Mouse (Mus musculus): Measurements from ENCODE around the gene Ripply2. TPM values are rescaled to one million over a fixed set of nuclear protein-coding genes. Genes with fewer than 3 reads are reported as not detected.
A peak's percentile ranks its signal among the peaks of the same experiment; 100 is the strongest.

Ripply2 gene
- polyA plus RNA-seq, 1 experiment from 2014 or later, result 0.35 TPM

GRCm38 (mm10) chr9:86984583-86984982, 30.8 kb upstream of the Ripply2 start:
- DNase-seq (ENCODE audit: low spot score) (no peak), ATAC-seq (replicated peaks; ENCODE audit: insufficient number of reproducible peaks, low FRiP score, low TSS enrichment, low read depth) (no peak)
- Histone ChIP-seq H3K36me3 (replicated peaks; ENCODE audit: control insufficient read depth, insufficient read depth, low read depth, low read length) (no peaks in the 10 kb centered on the region), H3K4me1 (ENCODE audit: control insufficient read depth, insufficient read depth, low read length) (no peaks in the 10 kb centered on the region), H3K27ac (replicated peaks; ENCODE audit: low read depth, low read length) (no peak overlapping the region), H3K27me3 (ENCODE audit: control insufficient read depth, insufficient read depth, low read length) (no peaks in the 10 kb centered on the region), H3K9me3 (replicated peaks; ENCODE audit: control insufficient read depth, low read length) (no peaks in the 10 kb centered on the region), H3K9ac (replicated peaks; ENCODE audit: low read length) (no peak overlapping the region), H3K4me3 (ENCODE audit: low read depth, low read length) (no peak overlapping the region), H3K4me2 (ENCODE audit: low read depth, low read length) (no peak overlapping the region)
- WGBS, result 70% methylated on average over 3 of the region's 3 CpGs

GRCm38 (mm10) chr9:86985105-86985504, 30.2 kb upstream of the Ripply2 start:
- WGBS, result 58% methylated on average over 6 of the region's 6 CpGs
- Histone ChIP-seq H3K4me2 (ENCODE audit: low read depth, low read length) (no peak overlapping the region), H3K9ac (replicated peaks; ENCODE audit: low read length) (no peak overlapping the region), H3K27me3 (ENCODE audit: control insufficient read depth, insufficient read depth, low read length) (no peaks in the 10 kb centered on the region), H3K4me1 (ENCODE audit: control insufficient read depth, insufficient read depth, low read length) (no peaks in the 10 kb centered on the region), H3K27ac (replicated peaks; ENCODE audit: low read depth, low read length) (no peak overlapping the region), H3K9me3 (replicated peaks; ENCODE audit: control insufficient read depth, low read length) (no peaks in the 10 kb centered on the region), H3K4me3 (ENCODE audit: low read depth, low read length) (no peak overlapping the region), H3K36me3 (replicated peaks; ENCODE audit: control insufficient read depth, insufficient read depth, low read depth, low read length) (no peaks in the 10 kb centered on the region)
- ATAC-seq (replicated peaks; ENCODE audit: insufficient number of reproducible peaks, low FRiP score, low TSS enrichment, low read depth) (no peak), DNase-seq (ENCODE audit: low spot score) (no peak)

GRCm38 (mm10) chr9:86986703-86987296, 28.5 kb upstream of the Ripply2 start:
- H3K36me3 ChIP-seq (replicated peaks; ENCODE audit: control insufficient read depth, insufficient read depth, low read depth, low read length), result no peaks in the 10 kb centered on the region
- H3K9ac ChIP-seq (replicated peaks; ENCODE audit: low read length), result no peak overlapping the region
- 33% methylated on average over 7 of the region's 7 CpGs for WGBS
- H3K27me3 ChIP-seq (ENCODE audit: control insufficient read depth, insufficient read depth, low read length), result no peaks in the 10 kb centered on the region
- H3K27ac ChIP-seq (replicated peaks; ENCODE audit: low read depth, low read length), result no peak overlapping the region
- DNase-seq (ENCODE audit: low spot score) (peak; percentile 30), ATAC-seq (replicated peaks; ENCODE audit: insufficient number of reproducible peaks, low FRiP score, low TSS enrichment, low read depth) (peak; percentile 52; the same call in 1 of the 2 replicates)
- H3K9me3 ChIP-seq (replicated peaks; ENCODE audit: control insufficient read depth, low read length), result no peaks in the 10 kb centered on the region
- no peak overlapping the region for H3K4me2 ChIP-seq (ENCODE audit: low read depth, low read length)
- H3K4me3 ChIP-seq (ENCODE audit: low read depth, low read length), result no peak overlapping the region
- H3K4me1 ChIP-seq (ENCODE audit: control insufficient read depth, insufficient read depth, low read length), result no peaks in the 10 kb centered on the region

- ATAC-seq (replicated peaks; ENCODE audit: insufficient number of reproducible peaks, low FRiP score, low TSS enrichment, low read depth), result no peak
- Histone ChIP-seq H3K4me2 (ENCODE audit: low read depth, low read length) (no peak overlapping the region), H3K4me1 (ENCODE audit: control insufficient read depth, insufficient read depth, low read length) (no peaks in the 10 kb centered on the region), H3K9ac (replicated peaks; ENCODE audit: low read length) (no peak overlapping the region), H3K36me3 (replicated peaks; ENCODE audit: control insufficient read depth, insufficient read depth, low read depth, low read length) (no peaks in the 10 kb centered on the region), H3K27ac (replicated peaks; ENCODE audit: low read depth, low read length) (no peak overlapping the region), H3K4me3 (ENCODE audit: low read depth, low read length) (no peak overlapping the region), H3K27me3 (ENCODE audit: control insufficient read depth, insufficient read depth, low read length) (no peaks in the 10 kb centered on the region), H3K9me3 (replicated peaks; ENCODE audit: control insufficient read depth, low read length) (no peaks in the 10 kb centered on the region)
- no peak for DNase-seq (ENCODE audit: low spot score)
Measured at GRCm38 (mm10) chr9:86989822-86990221, 25.5 kb upstream of the Ripply2 start.

DNA sequence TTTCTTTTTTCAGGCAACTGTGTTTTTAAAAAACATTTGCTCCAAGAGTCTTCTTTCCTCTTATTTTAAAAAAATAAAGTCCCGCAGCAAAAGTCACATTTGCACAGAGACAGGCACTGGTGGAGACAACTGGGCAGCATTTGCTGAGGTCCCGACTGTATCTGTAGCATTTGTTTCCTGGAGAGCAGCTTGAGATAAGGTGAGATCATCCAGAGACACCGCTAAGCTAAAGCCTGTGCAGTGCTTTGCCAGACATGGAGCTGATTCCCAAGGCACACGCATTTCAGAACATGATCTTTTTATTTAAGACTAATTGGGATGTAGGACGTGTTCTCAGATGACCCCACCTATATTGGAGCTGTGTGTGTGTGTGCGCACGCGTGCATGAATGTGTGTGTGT, 23.6 kb upstream of the Ripply2 start:
- no peak for ATAC-seq (replicated peaks; ENCODE audit: insufficient number of reproducible peaks, low FRiP score, low TSS enrichment, low read depth)
- no peaks in the 10 kb centered on the region for H3K27me3 ChIP-seq (ENCODE audit: control insufficient read depth, insufficient read depth, low read length)
- 74% methylated on average over 8 of the region's 8 CpGs for WGBS
- no peak for DNase-seq (ENCODE audit: low spot score)
- H3K36me3 ChIP-seq (replicated peaks; ENCODE audit: control insufficient read depth, insufficient read depth, low read depth, low read length), result no peaks in the 10 kb centered on the region
- H3K4me2 ChIP-seq (ENCODE audit: low read depth, low read length), result no peak overlapping the region
- H3K27ac ChIP-seq (replicated peaks; ENCODE audit: low read depth, low read length), result no peak overlapping the region
- H3K9ac ChIP-seq (replicated peaks; ENCODE audit: low read length), result no peak overlapping the region
- no peaks in the 10 kb centered on the region for H3K4me1 ChIP-seq (ENCODE audit: control insufficient read depth, insufficient read depth, low read length)
- H3K9me3 ChIP-seq (replicated peaks; ENCODE audit: control insufficient read depth, low read length), result no peaks in the 10 kb centered on the region
- no peak overlapping the region for H3K4me3 ChIP-seq (ENCODE audit: low read depth, low read length)

DNA sequence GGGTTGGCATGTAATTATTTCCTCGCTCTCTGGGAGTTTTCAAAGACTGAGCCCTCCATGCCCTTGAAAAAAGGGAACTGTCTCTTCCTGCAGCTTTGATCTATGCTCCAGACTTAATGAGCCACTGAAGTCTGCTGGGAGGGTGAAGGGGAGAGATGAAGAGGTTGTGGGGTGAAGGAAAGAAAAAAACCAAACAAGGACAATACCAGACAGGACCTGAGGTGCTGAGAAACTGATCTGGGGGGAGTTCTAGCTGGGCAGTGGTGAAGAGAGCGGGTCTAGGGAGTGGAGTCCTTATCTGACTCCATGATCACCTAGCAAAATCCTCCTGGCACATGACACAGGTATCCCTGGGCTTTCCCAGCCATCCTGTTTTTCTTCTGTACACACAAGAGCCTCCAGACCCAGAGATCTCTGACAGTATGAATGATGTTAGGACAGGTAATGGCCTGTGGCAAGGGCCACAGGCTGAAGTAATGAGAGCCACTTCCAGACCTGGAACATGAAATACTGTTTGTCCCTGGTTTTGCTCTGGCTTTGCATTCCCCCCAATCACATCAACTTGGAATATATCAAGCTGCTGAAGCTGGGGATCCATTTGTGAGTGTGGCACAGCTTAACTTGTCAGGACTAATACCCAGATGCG, 18.2 kb upstream of the Ripply2 start:
- DNase-seq (ENCODE audit: low spot score), result no peak
- Histone ChIP-seq H3K4me1 (ENCODE audit: control insufficient read depth, insufficient read depth, low read length) (no peaks in the 10 kb centered on the region; the same call in 1 of the 2 replicates), H3K9ac (replicated peaks; ENCODE audit: low read length) (no peak overlapping the region), H3K4me2 (ENCODE audit: low read depth, low read length) (no peak overlapping the region), H3K36me3 (replicated peaks; ENCODE audit: control insufficient read depth, insufficient read depth, low read depth, low read length) (no peaks in the 10 kb centered on the region; the same call in 1 of the 2 replicates), H3K4me3 (ENCODE audit: low read depth, low read length) (no peak overlapping the region), H3K27me3 (ENCODE audit: control insufficient read depth, insufficient read depth, low read length) (no peaks in the 10 kb centered on the region), H3K27ac (replicated peaks; ENCODE audit: low read depth, low read length) (no peak overlapping the region), H3K9me3 (replicated peaks; ENCODE audit: control insufficient read depth, low read length) (no peaks in the 10 kb centered on the region)
- ATAC-seq (replicated peaks; ENCODE audit: insufficient number of reproducible peaks, low FRiP score, low TSS enrichment, low read depth), result no peak
- 61% methylated on average over 3 of the region's 3 CpGs for WGBS

- Histone ChIP-seq H3K4me1 (ENCODE audit: control insufficient read depth, insufficient read depth, low read length) (no peaks in the 10 kb centered on the region; the same call in 1 of the 2 replicates), H3K27ac (replicated peaks; ENCODE audit: low read depth, low read length) (no peak overlapping the region), H3K36me3 (replicated peaks; ENCODE audit: control insufficient read depth, insufficient read depth, low read depth, low read length) (no peaks in the 10 kb centered on the region; the same call in 1 of the 2 replicates), H3K27me3 (ENCODE audit: control insufficient read depth, insufficient read depth, low read length) (no peaks in the 10 kb centered on the region), H3K9me3 (replicated peaks; ENCODE audit: control insufficient read depth, low read length) (no peaks in the 10 kb centered on the region), H3K9ac (replicated peaks; ENCODE audit: low read length) (no peak overlapping the region), H3K4me3 (ENCODE audit: low read depth, low read length) (no peak overlapping the region), H3K4me2 (ENCODE audit: low read depth, low read length) (no peak overlapping the region)
- 71% methylated on average over 2 of the region's 2 CpGs for WGBS
- no peak for DNase-seq (ENCODE audit: low spot score)
- ATAC-seq (replicated peaks; ENCODE audit: insufficient number of reproducible peaks, low FRiP score, low TSS enrichment, low read depth), result no peak
Measured at GRCm38 (mm10) chr9:86999956-87000582, 15.3 kb upstream of the Ripply2 start.
